Mouse (Mus musculus): Measurements from ENCODE around the gene Olfr187. TPM values are rescaled to one million over a fixed set of nuclear protein-coding genes. Genes with fewer than 3 reads are reported as not detected.

Olfr187 gene
- polyA plus RNA-seq, 1 experiment from 2014 or later, result not detected

- no peak for ATAC-seq (ENCODE audit: low FRiP score, low read depth)
- Histone ChIP-seq H3K9ac (no peak within 1 kb of the TSS), H3K27ac (replicated peaks) (no peak within 1 kb of the TSS), H3K4me3 (no peak within 1 kb of the TSS), H3K4me2 (no peak within 1 kb of the TSS), H3K36me3 (no peaks in the 10 kb centered on the region), H3K4me1 (replicated peaks) (no peaks in the 10 kb centered on the region), H3K9me3 (no peaks in the 10 kb centered on the region), H3K27me3 (no peaks in the 10 kb centered on the region)
- WGBS, result 71% methylated on average over 2 of the region's 2 CpGs
Observed at GRCm38 (mm10) chr16:58995057-58995456, 44.5 kb downstream of the Olfr187 start, which contains the start of gene Olfr183. Olfr183 (plus strand) TSS chr16:58995357.

Other genes with a start within 250 kb of the Olfr187 start
- gene Olfr173, start 239.5 kb downstream of the Olfr187 start, polyA plus RNA-seq (2015; fragmentation: Nextera tagmentation; extraction: Ambion mirVana), result not detected in 2 replicates
- not detected in 2 replicates for gene Olfr175-ps1, start 213.0 kb downstream of the Olfr187 start, polyA plus RNA-seq (2015; fragmentation: Nextera tagmentation; extraction: Ambion mirVana)
- gene Olfr177, start 165.0 kb downstream of the Olfr187 start, polyA plus RNA-seq (2015; fragmentation: Nextera tagmentation; extraction: Ambion mirVana), result not detected in 2 replicates
- gene Olfr178, start 147.7 kb downstream of the Olfr187 start, polyA plus RNA-seq (2015; fragmentation: Nextera tagmentation; extraction: Ambion mirVana), result not detected in 2 replicates
- gene Olfr181, start 111.0 kb downstream of the Olfr187 start, polyA plus RNA-seq (2015; fragmentation: Nextera tagmentation; extraction: Ambion mirVana), result not detected in 2 replicates
- not detected in 2 replicates for gene Olfr180, start 110.4 kb downstream of the Olfr187 start, polyA plus RNA-seq (2015; fragmentation: Nextera tagmentation; extraction: Ambion mirVana)
- not detected in 2 replicates for gene Olfr183, start 44.4 kb downstream of the Olfr187 start, polyA plus RNA-seq (2015; fragmentation: Nextera tagmentation; extraction: Ambion mirVana)
- gene Olfr186, start 9.5 kb downstream of the Olfr187 start, polyA plus RNA-seq (2015; fragmentation: Nextera tagmentation; extraction: Ambion mirVana), result not detected in 2 replicates
- not detected in 2 replicates for gene Olfr190, start 38.2 kb upstream of the Olfr187 start, polyA plus RNA-seq (2015; fragmentation: Nextera tagmentation; extraction: Ambion mirVana)
- gene Olfr191, start 50.1 kb upstream of the Olfr187 start, polyA plus RNA-seq (2015; fragmentation: Nextera tagmentation; extraction: Ambion mirVana), result not detected in 2 replicates
- not detected in 2 replicates for gene Olfr193, start 72.1 kb upstream of the Olfr187 start, polyA plus RNA-seq (2015; fragmentation: Nextera tagmentation; extraction: Ambion mirVana)
- not detected in 2 replicates for gene Olfr194, start 81.3 kb upstream of the Olfr187 start, polyA plus RNA-seq (2015; fragmentation: Nextera tagmentation; extraction: Ambion mirVana)
- gene Olfr195, start 107.3 kb upstream of the Olfr187 start, polyA plus RNA-seq (2015; fragmentation: Nextera tagmentation; extraction: Ambion mirVana), result not detected in 2 replicates
- not detected in 2 replicates for gene Olfr196, start 130.7 kb upstream of the Olfr187 start, polyA plus RNA-seq (2015; fragmentation: Nextera tagmentation; extraction: Ambion mirVana)
- gene Olfr198, start 163.8 kb upstream of the Olfr187 start, polyA plus RNA-seq (2015; fragmentation: Nextera tagmentation; extraction: Ambion mirVana), result not detected in 2 replicates
- gene Olfr199, start 180.0 kb upstream of the Olfr187 start, polyA plus RNA-seq (2015; fragmentation: Nextera tagmentation; extraction: Ambion mirVana), result not detected in 2 replicates
- gene Olfr201, start 232.9 kb upstream of the Olfr187 start, polyA plus RNA-seq (2015; fragmentation: Nextera tagmentation; extraction: Ambion mirVana), result not detected in 2 replicates
- gene Olfr202, start 247.0 kb upstream of the Olfr187 start, polyA plus RNA-seq (2015; fragmentation: Nextera tagmentation; extraction: Ambion mirVana), result not detected in 2 replicates

All from hindbrain, embryonic 15.5 days (tissue).